Mouse (Mus musculus) hindbrain, embryonic 14.5 days (tissue): Measurements from ENCODE around the gene Atat1. TPM values are rescaled to one million over a fixed set of nuclear protein-coding genes. Genes with fewer than 3 reads are reported as not detected.
A peak's percentile ranks its signal among the peaks of the same experiment; 100 is the strongest.

ENCODE experiments used
- ATAC-seq: fragments of 200-750 bp; cut with Nextera tagmentation; 2 replicates; pipeline ENCODE4 v1.8.0; 2017; ENCODE audit warnings: moderate number of reproducible peaks, mild to moderate bottlenecking, moderate TSS enrichment, moderate library complexity; ENCODE audit not compliant: low FRiP score
- DNase-seq: peaks from one replicate; pipeline ENCODE4 v3.0.0-alpha.2; 2015; ENCODE audit warnings: low spot score
- H3K27ac ChIP-seq: fragments of 300-500 bp; sonication (generic); 2 replicates; pipeline ENCODE4 v1.5.1; 2014; ENCODE audit warnings: mild to moderate bottlenecking, moderate library complexity
- H3K27me3 ChIP-seq: fragments of 300-500 bp; sonication (generic); 2 replicates; pipeline ENCODE4 v1.6.1; 2014; ENCODE audit warnings: mild to moderate bottlenecking, low read length, mixed read lengths; ENCODE audit not compliant: control insufficient read depth, insufficient read depth
- H3K36me3 ChIP-seq: fragments of 300-500 bp; sonication (generic); replicated peaks from 2 replicates; pipeline ENCODE4 v1.6.1; 2014; ENCODE audit not compliant: control insufficient read depth, insufficient read depth
- H3K4me1 ChIP-seq: fragments of 300-500 bp; sonication (generic); replicated peaks from 2 replicates; pipeline ENCODE4 v1.6.1; 2014; ENCODE audit warnings: antibody characterized with exemption, low read length, mixed read lengths; ENCODE audit not compliant: control insufficient read depth, insufficient read depth
- H3K4me2 ChIP-seq: fragments of 300-500 bp; sonication (generic); replicated peaks from 2 replicates; pipeline ENCODE4 v1.6.1; 2014; ENCODE audit warnings: mild to moderate bottlenecking, moderate library complexity
- H3K4me3 ChIP-seq: fragments of 300-500 bp; sonication (generic); replicated peaks from 2 replicates; pipeline ENCODE4 v1.5.1; 2014; ENCODE audit warnings: mild to moderate bottlenecking, low read length
- H3K9ac ChIP-seq: fragments of 300-500 bp; sonication (generic); 2 replicates; pipeline ENCODE4 v1.6.1; 2014
- H3K9me3 ChIP-seq: fragments of 300-500 bp; sonication (generic); 2 replicates; pipeline ENCODE4 v1.6.1; 2016; ENCODE audit warnings: low read length; ENCODE audit not compliant: control insufficient read depth
- WGBS: fragments of 180-500 bp; shearing (Covaris S2); extraction: QIAGEN DNeasy Blood & Tissue Kit; methylation state at CpG from one replicate; pipeline ENCODE4 v1.1.7; 2014; 5-methylcytosine and 5-hydroxymethylcytosine counted together
- polyA plus RNA-seq: library from polyadenylated mRNA; unstranded; fragments of >200 nt; fragmentation: Nextera tagmentation; extraction: Ambion mirVana; gene quantifications from 2 replicates; pipeline ENCODE4 v1.2.1, GENCODE M21; 2014

The Atat1 gene
- polyA plus RNA-seq, 1 experiment from 2014 or later: 408 TPM

DNA sequence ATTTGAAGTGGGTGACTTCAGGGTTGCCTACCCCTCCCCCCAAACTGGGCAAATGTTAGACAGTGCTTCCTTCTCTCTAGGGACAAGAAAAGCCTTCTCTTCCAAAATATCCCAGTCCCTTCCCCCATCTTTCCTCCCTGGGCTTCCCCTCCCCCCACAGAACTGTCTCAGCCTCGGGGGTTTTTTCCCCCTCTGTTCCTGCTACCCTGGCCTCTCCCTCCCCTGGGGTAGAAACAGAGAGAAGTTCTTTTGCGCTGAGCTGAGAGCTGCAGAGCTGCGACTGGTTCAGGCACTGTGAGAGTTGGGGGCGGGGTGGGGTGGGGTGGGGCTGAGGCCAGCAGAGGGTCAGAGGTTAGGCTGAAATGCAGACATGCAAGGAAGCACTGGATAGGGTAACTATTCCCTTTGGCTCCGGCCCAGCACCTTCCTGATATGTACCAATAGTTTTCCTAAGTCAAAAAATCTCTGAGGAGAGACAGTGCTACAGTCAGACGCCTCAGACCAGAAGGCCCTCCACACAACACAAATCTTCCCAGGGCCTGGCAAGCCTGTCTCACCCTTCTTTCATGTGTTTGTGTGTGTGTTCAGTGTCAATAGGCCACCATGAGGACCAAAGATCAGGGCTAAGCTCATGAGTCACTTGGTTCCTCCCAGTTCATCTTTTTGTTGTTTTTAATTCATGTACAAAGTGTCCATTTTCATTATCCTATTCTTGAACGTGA is 40.4 kb downstream of the Atat1 start:
- peak overlapping the region; percentile 75 for H3K4me3 ChIP-seq
- no peaks in the 10 kb centered on the region for H3K27me3 ChIP-seq
- H3K4me2 ChIP-seq: peak overlapping the region; percentile 99
- peaks cover 67% of the 10 kb centered on the region for H3K4me1 ChIP-seq
- H3K27ac ChIP-seq: peak overlapping the region; percentile 98
- DNase-seq (peak; percentile 33), ATAC-seq (no peak)
- peaks cover 26% of the 10 kb centered on the region for H3K36me3 ChIP-seq
- H3K9me3 ChIP-seq: no peaks in the 10 kb centered on the region
- WGBS: 2% methylated on average over 7 of the region's 7 CpGs
- H3K9ac ChIP-seq: peak overlapping the region; percentile 95

DNA sequence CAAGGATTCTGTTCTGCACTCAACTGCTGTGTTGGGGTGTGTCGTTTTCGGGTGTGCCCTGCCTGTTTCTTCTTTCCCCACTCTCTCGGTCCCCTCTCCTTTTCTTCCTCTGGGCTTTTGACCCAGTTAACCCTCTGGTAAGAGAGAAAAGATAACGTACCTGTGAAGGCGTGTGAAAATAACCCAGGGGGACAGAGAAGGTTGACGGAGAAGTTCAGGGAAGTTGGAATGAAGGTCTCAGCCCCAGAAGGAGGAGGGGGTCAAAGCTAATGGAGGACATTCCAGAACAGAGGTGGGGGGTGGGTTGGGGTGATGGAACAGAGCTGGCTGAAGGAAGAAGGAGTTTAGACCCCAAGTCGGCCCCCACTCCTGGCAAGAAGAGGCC is 40.9 kb downstream of the Atat1 start:
- H3K4me1 ChIP-seq: peaks cover 69% of the 10 kb centered on the region
- ATAC-seq (no peak), DNase-seq (no peak)

DNA sequence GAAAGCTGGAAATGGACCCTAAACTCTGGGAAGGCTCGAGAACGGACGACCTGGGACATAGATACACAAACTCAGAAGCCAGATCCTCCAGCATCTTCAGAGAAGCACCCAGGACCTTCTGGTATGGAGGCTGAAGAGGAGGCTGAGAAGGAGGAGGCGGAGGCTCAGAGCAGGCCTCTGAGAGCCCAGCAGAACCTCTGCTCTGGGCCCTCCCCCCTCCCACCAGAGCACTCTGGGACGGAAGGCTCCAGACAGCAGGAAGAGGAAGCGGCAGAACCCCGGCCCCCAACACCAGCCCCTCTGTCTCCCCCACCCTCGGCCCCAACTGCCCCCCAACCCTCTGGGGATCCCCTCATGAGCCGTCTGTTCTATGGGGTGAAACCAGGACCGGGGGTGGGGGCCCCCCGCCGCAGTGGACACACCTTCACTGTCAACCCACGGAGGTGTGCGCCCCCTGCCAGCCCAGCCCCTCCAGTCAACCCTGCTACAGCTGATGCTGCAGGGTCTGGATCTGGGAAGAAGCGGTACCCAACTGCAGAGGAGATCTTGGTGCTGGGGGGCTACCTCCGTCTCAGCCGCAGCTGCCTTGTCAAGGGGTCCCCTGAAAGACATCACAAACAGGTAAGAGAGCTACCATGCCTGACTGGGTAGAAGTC is 41.6 kb downstream of the Atat1 start:
- no peak for ATAC-seq
- peaks cover 15% of the 10 kb centered on the region for H3K36me3 ChIP-seq
- peak overlapping the region; percentile 99 for H3K4me2 ChIP-seq
- H3K9me3 ChIP-seq: no peaks in the 10 kb centered on the region
- no peaks in the 10 kb centered on the region for H3K27me3 ChIP-seq
- peak overlapping the region; percentile 98 for H3K27ac ChIP-seq
- no peak for DNase-seq
- H3K9ac ChIP-seq: peak overlapping the region; percentile 95
- peak overlapping the region; percentile 75 for H3K4me3 ChIP-seq
- H3K4me1 ChIP-seq: peaks cover 65% of the 10 kb centered on the region
- 36% methylated on average over 17 of the region's 17 CpGs for WGBS

More for the DNA sequence above, 40.9 kb downstream of the Atat1 start:
- H3K4me3 ChIP-seq: peak overlapping the region; percentile 75
- 8% methylated on average over 7 of the region's 7 CpGs for WGBS
- peak overlapping the region; percentile 99 for H3K4me2 ChIP-seq
- H3K27me3 ChIP-seq: no peaks in the 10 kb centered on the region
- peak overlapping the region; percentile 95 for H3K9ac ChIP-seq
- peak overlapping the region; percentile 98 for H3K27ac ChIP-seq
- no peaks in the 10 kb centered on the region for H3K9me3 ChIP-seq
- H3K36me3 ChIP-seq: peaks cover 21% of the 10 kb centered on the region

DNA sequence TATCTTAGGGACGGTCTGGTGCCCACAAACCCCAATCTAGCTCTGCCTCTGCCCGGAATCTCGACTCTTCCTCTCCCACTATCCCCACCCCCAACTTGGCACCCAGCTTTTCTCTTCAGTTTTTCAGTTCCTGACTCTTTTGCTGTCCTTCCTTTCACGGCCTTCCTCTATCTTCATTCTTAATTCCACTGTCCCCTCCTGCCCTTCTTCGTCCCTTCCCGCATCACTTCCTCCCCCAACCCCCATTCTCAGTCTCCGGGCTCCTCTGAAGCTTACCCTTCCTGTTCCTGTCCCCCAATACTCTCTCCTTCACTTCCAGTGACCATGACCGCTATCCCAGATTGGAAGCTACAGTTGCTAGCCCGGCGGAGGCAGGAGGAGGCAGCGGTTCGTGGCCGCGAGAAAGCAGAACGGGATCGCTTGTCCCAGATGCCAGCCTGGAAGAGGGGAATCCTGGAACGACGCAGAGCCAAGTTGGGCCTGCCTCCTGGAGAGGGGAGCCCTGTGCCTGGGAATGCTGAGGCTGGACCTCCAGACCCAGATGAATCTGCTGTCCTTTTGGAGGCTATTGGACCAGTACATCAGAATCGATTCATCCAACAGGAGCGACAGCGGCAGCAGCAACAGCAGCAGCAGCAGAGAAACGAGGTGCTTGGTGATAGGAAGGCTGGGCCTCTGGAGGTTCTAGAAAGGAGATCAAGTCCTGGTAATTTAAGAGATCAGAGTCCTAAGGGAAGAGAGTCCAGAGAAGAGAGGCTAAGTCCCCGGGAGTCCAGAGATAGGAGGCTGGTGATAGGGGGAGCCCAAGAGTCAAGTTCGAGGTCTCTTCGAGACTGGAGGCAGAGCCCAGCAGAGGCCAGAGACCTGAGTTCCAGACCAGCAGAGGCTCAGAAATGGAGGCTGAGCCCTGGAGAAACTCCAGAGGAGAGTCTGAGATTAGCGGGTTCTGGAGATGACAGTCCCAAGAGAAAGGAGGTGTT is 42.7 kb downstream of the Atat1 start:
- DNase-seq (peak; percentile 29), ATAC-seq (no peak)
- H3K4me2 ChIP-seq: peak overlapping the region; percentile 99
- H3K4me1 ChIP-seq: peaks cover 55% of the 10 kb centered on the region
- H3K9ac ChIP-seq: peak overlapping the region; percentile 95
- H3K36me3 ChIP-seq: peaks cover 7% of the 10 kb centered on the region; the same call in 1 of the 2 replicates
- H3K9me3 ChIP-seq: no peaks in the 10 kb centered on the region
- H3K27ac ChIP-seq: peak overlapping the region; percentile 98
- WGBS: 6% methylated on average over 26 of the region's 26 CpGs
- no peaks in the 10 kb centered on the region for H3K27me3 ChIP-seq
- H3K4me3 ChIP-seq: peak overlapping the region; percentile 75

DNA sequence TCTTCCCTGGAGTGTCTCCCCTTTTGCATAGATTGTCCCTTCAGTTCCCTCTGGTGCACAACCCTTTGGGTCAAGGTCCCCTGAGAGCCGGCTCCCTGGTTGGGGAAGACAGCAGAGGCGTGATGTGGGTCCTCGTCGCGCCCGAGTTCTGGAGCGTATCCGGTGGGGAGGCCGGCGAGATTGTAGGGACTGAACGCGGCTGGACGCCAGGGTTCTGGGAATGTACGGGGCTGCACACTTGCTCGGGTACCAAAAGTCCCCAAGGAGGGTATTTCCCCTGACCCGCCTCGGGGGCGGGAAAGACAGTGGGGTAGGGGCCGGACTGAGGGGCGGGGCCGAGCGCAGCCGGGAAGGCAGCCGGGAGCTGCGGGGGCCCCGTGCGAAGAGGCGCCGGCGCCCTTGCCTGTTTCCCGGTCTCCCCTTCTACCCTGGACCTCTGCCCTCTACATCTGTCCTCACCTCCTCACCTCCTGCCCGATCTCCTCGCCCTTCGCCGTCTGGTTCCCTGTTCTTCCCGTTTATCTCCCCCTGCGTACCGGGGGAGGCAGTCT is 43.5 kb downstream of the Atat1 start:
- peaks cover 7% of the 10 kb centered on the region; the same call in 1 of the 2 replicates for H3K36me3 ChIP-seq

DNA sequence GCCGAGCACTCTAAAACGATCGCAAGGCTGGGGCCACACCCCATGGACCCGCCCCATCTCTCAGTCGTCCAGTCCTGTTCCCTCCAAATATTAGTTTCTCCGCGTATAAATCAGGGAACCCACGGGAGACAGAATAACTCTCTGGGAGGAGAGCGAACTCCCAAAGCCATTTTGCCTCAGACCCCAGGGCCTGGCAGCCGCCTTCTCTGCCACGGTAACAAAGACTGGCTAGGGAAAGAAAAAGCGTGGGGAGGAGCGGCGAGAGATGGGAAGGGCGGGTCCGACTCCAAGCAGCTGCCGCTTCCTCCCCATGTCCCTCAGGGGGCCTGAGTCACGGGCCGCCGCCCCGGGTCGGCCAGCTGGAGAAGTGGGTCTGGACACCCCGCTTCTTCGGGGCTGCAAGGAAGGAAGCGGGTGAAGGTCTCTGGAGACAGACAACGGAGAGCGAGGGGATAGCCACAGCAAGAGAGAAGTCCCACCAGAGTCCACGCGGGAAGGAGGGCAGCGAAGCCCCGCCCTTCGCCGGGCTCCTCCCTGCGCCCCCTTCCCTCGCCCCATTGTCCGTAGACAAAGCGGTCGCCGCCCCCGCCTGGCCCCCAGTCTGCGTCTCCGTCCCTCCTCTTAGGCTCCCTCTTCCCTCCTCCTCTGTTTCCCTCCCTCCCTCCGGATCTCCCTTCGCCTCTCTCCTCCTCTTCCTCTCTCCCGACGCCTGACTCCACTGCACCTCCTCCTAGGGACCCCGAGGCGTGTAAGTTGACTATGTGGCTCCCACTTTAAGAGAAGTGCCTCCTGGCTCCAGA is 44.2 kb downstream of the Atat1 start, which contains the start of gene Ppp1r18:
Gene Ppp1r18 (plus strand): TSS at position 113 of the 800 bp plus-strand sequence.
- peak; percentile 74 for DNase-seq
- Histone ChIP-seq H3K36me3 (0 out of 2 replicates have a peak, but pooled peaks cover 7% of the 10 kb centered on the region), H3K4me1 (peaks cover 52% of the 10 kb centered on the region), H3K27me3 (no peaks in the 10 kb centered on the region), H3K9ac (peak within 1 kb of the TSS; percentile 95), H3K27ac (peak within 1 kb of the TSS; percentile 98), H3K4me3 (peak within 1 kb of the TSS; percentile 75), H3K4me2 (peak within 1 kb of the TSS; percentile 99), H3K9me3 (no peaks in the 10 kb centered on the region)
- peak; percentile 76 for ATAC-seq
- WGBS: under 1% methylated on average over 46 of the region's 48 CpGs

More for the DNA sequence above, 43.5 kb downstream of the Atat1 start:
- Histone ChIP-seq H3K4me1 (peaks cover 57% of the 10 kb centered on the region), H3K9me3 (no peaks in the 10 kb centered on the region), H3K4me3 (peak overlapping the region; percentile 75), H3K9ac (peak overlapping the region; percentile 95), H3K27ac (peak overlapping the region; percentile 98), H3K4me2 (peak overlapping the region; percentile 99), H3K27me3 (no peaks in the 10 kb centered on the region)
- ATAC-seq: peak; percentile 28; the same call in 1 of the 2 replicates
- peak; percentile 46 for DNase-seq
- WGBS: 0% methylated on average over 33 of the region's 38 CpGs

DNA sequence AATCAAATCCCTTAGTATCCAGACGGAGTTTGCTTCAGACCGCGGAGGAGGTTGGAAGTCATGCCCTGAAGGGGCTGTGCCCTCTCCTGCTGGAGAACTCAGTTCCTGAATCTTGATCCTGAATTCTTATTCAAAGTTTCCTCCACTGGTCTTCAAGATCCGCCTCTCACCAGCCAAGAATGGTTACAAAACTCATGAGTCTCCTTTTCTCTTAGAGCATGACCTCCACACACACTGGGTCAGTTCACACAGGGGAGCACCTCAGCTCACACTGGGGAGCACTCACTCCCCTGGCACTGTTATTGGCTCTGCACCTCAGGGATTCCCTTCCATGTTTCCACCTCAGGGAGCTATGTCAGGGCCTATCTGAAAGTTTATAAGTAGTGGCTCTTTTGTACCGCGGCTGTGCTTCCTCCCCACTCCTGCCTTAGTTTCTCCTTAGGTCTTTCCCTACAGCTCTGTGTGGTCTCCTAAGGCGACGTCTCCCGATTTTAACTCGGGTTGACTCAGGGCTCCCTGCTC is 45.0 kb downstream of the Atat1 start:
- 0 out of 2 replicates have a peak, but pooled peaks cover 7% of the 10 kb centered on the region for H3K36me3 ChIP-seq
- ATAC-seq: no peak
- H3K4me3 ChIP-seq: peak overlapping the region; percentile 75
- peak overlapping the region; percentile 99 for H3K4me2 ChIP-seq
- peak overlapping the region; percentile 95 for H3K9ac ChIP-seq
- no peaks in the 10 kb centered on the region for H3K9me3 ChIP-seq
- H3K4me1 ChIP-seq: peaks cover 47% of the 10 kb centered on the region
- DNase-seq: no peak
- no peaks in the 10 kb centered on the region for H3K27me3 ChIP-seq
- peak overlapping the region; percentile 98 for H3K27ac ChIP-seq
- 23% methylated on average over 10 of the region's 10 CpGs for WGBS
